Mouse (Mus musculus): Measurements from ENCODE around the gene Kcnip3. TPM values are rescaled to one million over a fixed set of nuclear protein-coding genes. Genes with fewer than 3 reads are reported as not detected.

Gene Kcnip3
- polyA plus RNA-seq, 1 experiment from 2014 or later: 3.9 TPM

- Histone ChIP-seq H3K9ac (ENCODE audit: low read length) (no peak overlapping the region), H3K4me3 (ENCODE audit: low read depth, low read length) (no peak overlapping the region), H3K27me3 (ENCODE audit: control insufficient read depth, insufficient read depth, low read length) (peaks cover 34% of the 10 kb centered on the region), H3K36me3 (ENCODE audit: control insufficient read depth, insufficient read depth, low read length) (no peaks in the 10 kb centered on the region), H3K4me2 (no peak overlapping the region), H3K27ac (ENCODE audit: low read depth, low read length) (no peak overlapping the region), H3K9me3 (ENCODE audit: control insufficient read depth, low read length) (no peaks in the 10 kb centered on the region), H3K4me1 (ENCODE audit: control insufficient read depth, insufficient read depth, low read length) (peaks cover 5% of the 10 kb centered on the region; the same call in 1 of the 2 replicates)
- ATAC-seq (ENCODE audit: low FRiP score): no peak
- peak; percentile 47 for DNase-seq (ENCODE audit: low spot score, missing footprints)
- WGBS: 80% methylated on average over 3 of the region's 3 CpGs
Measured at GRCm38 (mm10) chr2:127537548-127537947, 15.7 kb upstream of the Kcnip3 start.

- Histone ChIP-seq H3K27me3 (ENCODE audit: control insufficient read depth, insufficient read depth, low read length) (peaks cover 14% of the 10 kb centered on the region), H3K27ac (ENCODE audit: low read depth, low read length) (no peak overlapping the region), H3K36me3 (ENCODE audit: control insufficient read depth, insufficient read depth, low read length) (no peaks in the 10 kb centered on the region), H3K9ac (ENCODE audit: low read length) (no peak overlapping the region), H3K4me3 (ENCODE audit: low read depth, low read length) (no peak overlapping the region), H3K4me2 (no peak overlapping the region), H3K9me3 (ENCODE audit: control insufficient read depth, low read length) (no peaks in the 10 kb centered on the region), H3K4me1 (ENCODE audit: control insufficient read depth, insufficient read depth, low read length) (no peaks in the 10 kb centered on the region)
- peak; percentile 19 for DNase-seq (ENCODE audit: low spot score, missing footprints)
- no peak for ATAC-seq (ENCODE audit: low FRiP score)
- WGBS: 83% methylated on average over 9 of the region's 9 CpGs
Measured at GRCm38 (mm10) chr2:127535363-127535762, 13.5 kb upstream of the Kcnip3 start.

GRCm38 (mm10) chr2:127532379-127532778 is 10.5 kb upstream of the Kcnip3 start:
- H3K4me3 ChIP-seq (ENCODE audit: low read depth, low read length): no peak overlapping the region
- no peak overlapping the region for H3K4me2 ChIP-seq
- no peak overlapping the region for H3K9ac ChIP-seq (ENCODE audit: low read length)
- H3K4me1 ChIP-seq (ENCODE audit: control insufficient read depth, insufficient read depth, low read length): no peaks in the 10 kb centered on the region
- no peaks in the 10 kb centered on the region for H3K27me3 ChIP-seq (ENCODE audit: control insufficient read depth, insufficient read depth, low read length)
- WGBS: 14% methylated on average over 9 of the region's 9 CpGs
- H3K27ac ChIP-seq (ENCODE audit: low read depth, low read length): no peak overlapping the region
- H3K9me3 ChIP-seq (ENCODE audit: control insufficient read depth, low read length): no peaks in the 10 kb centered on the region
- ATAC-seq (ENCODE audit: low FRiP score) (no peak), DNase-seq (ENCODE audit: low spot score, missing footprints) (peak; percentile 85)
- no peaks in the 10 kb centered on the region for H3K36me3 ChIP-seq (ENCODE audit: control insufficient read depth, insufficient read depth, low read length)

- DNase-seq (ENCODE audit: low spot score, missing footprints) (no peak), ATAC-seq (ENCODE audit: low FRiP score) (no peak)
- WGBS: 88% methylated on average over 2 of the region's 2 CpGs
- H3K36me3 ChIP-seq (ENCODE audit: control insufficient read depth, insufficient read depth, low read length): no peaks in the 10 kb centered on the region
- H3K27ac ChIP-seq (ENCODE audit: low read depth, low read length): no peak overlapping the region
- no peak overlapping the region for H3K4me3 ChIP-seq (ENCODE audit: low read depth, low read length)
- no peaks in the 10 kb centered on the region for H3K27me3 ChIP-seq (ENCODE audit: control insufficient read depth, insufficient read depth, low read length)
- no peaks in the 10 kb centered on the region for H3K9me3 ChIP-seq (ENCODE audit: control insufficient read depth, low read length)
- no peaks in the 10 kb centered on the region for H3K4me1 ChIP-seq (ENCODE audit: control insufficient read depth, insufficient read depth, low read length)
- no peak overlapping the region for H3K9ac ChIP-seq (ENCODE audit: low read length)
- no peak overlapping the region for H3K4me2 ChIP-seq
Measured at GRCm38 (mm10) chr2:127531592-127531991, 9.7 kb upstream of the Kcnip3 start.

GRCm38 (mm10) chr2:127530418-127530817 is 8.5 kb upstream of the Kcnip3 start:
- ATAC-seq (ENCODE audit: low FRiP score) (no peak), DNase-seq (ENCODE audit: low spot score, missing footprints) (no peak)
- no peaks in the 10 kb centered on the region for H3K36me3 ChIP-seq (ENCODE audit: control insufficient read depth, insufficient read depth, low read length)
- H3K4me3 ChIP-seq (ENCODE audit: low read depth, low read length): no peak overlapping the region
- WGBS: 77% methylated on average over 3 of the region's 3 CpGs
- H3K4me1 ChIP-seq (ENCODE audit: control insufficient read depth, insufficient read depth, low read length): no peaks in the 10 kb centered on the region
- no peak overlapping the region for H3K9ac ChIP-seq (ENCODE audit: low read length)
- H3K27me3 ChIP-seq (ENCODE audit: control insufficient read depth, insufficient read depth, low read length): no peaks in the 10 kb centered on the region
- no peaks in the 10 kb centered on the region for H3K9me3 ChIP-seq (ENCODE audit: control insufficient read depth, low read length)
- no peak overlapping the region for H3K4me2 ChIP-seq
- H3K27ac ChIP-seq (ENCODE audit: low read depth, low read length): no peak overlapping the region

GRCm38 (mm10) chr2:127525004-127525775 is 3.3 kb upstream of the Kcnip3 start:
- no peak overlapping the region for H3K4me3 ChIP-seq (ENCODE audit: low read depth, low read length)
- H3K9me3 ChIP-seq (ENCODE audit: control insufficient read depth, low read length): no peaks in the 10 kb centered on the region
- DNase-seq (ENCODE audit: low spot score, missing footprints) (no peak), ATAC-seq (ENCODE audit: low FRiP score) (no peak)
- no peaks in the 10 kb centered on the region for H3K36me3 ChIP-seq (ENCODE audit: control insufficient read depth, insufficient read depth, low read length)
- 80% methylated on average over 3 of the region's 3 CpGs for WGBS
- H3K4me1 ChIP-seq (ENCODE audit: control insufficient read depth, insufficient read depth, low read length): peaks cover 19% of the 10 kb centered on the region
- H3K9ac ChIP-seq (ENCODE audit: low read length): no peak overlapping the region
- no peak overlapping the region for H3K27ac ChIP-seq (ENCODE audit: low read depth, low read length)
- no peak overlapping the region for H3K4me2 ChIP-seq
- no peaks in the 10 kb centered on the region for H3K27me3 ChIP-seq (ENCODE audit: control insufficient read depth, insufficient read depth, low read length)

- Histone ChIP-seq H3K9ac (ENCODE audit: low read length) (no peak overlapping the region), H3K4me3 (ENCODE audit: low read depth, low read length) (no peak overlapping the region), H3K27ac (ENCODE audit: low read depth, low read length) (no peak overlapping the region), H3K9me3 (ENCODE audit: control insufficient read depth, low read length) (no peaks in the 10 kb centered on the region), H3K36me3 (ENCODE audit: control insufficient read depth, insufficient read depth, low read length) (no peaks in the 10 kb centered on the region), H3K4me2 (no peak overlapping the region), H3K4me1 (ENCODE audit: control insufficient read depth, insufficient read depth, low read length) (peaks cover 19% of the 10 kb centered on the region), H3K27me3 (ENCODE audit: control insufficient read depth, insufficient read depth, low read length) (no peaks in the 10 kb centered on the region)
- ATAC-seq (ENCODE audit: low FRiP score) (no peak), DNase-seq (ENCODE audit: low spot score, missing footprints) (no peak)
- WGBS: 69% methylated on average over 7 of the region's 7 CpGs
Measured at GRCm38 (mm10) chr2:127523950-127524729, 2.2 kb upstream of the Kcnip3 start.

- 1% methylated on average over 18 of the region's 18 CpGs for WGBS
- Histone ChIP-seq H3K4me3 (ENCODE audit: low read depth, low read length) (peak overlapping the region; percentile 30), H3K9me3 (ENCODE audit: control insufficient read depth, low read length) (no peaks in the 10 kb centered on the region), H3K27me3 (ENCODE audit: control insufficient read depth, insufficient read depth, low read length) (no peaks in the 10 kb centered on the region), H3K36me3 (ENCODE audit: control insufficient read depth, insufficient read depth, low read length) (no peaks in the 10 kb centered on the region), H3K27ac (ENCODE audit: low read depth, low read length) (peak overlapping the region; percentile 65), H3K9ac (ENCODE audit: low read length) (peak overlapping the region; percentile 56), H3K4me1 (ENCODE audit: control insufficient read depth, insufficient read depth, low read length) (peaks cover 19% of the 10 kb centered on the region), H3K4me2 (peak overlapping the region; percentile 63)
- DNase-seq (ENCODE audit: low spot score, missing footprints) (peak; percentile 93), ATAC-seq (ENCODE audit: low FRiP score) (peak; percentile 80)
Measured at GRCm38 (mm10) chr2:127521172-127522005, 505 bp downstream of the Kcnip3 start.
